Mouse (Mus musculus) B cell, adult 2 months (primary cell): Measurements from ENCODE around the gene Doc2a.

Experiments used
- DNase-seq, 2 experiments: peaks; one replicate each; pipeline ENCODE4 v3.0.0; 2022

Doc2a gene

GRCm38 (mm10) chr7:126847116-126847420 is at the start of gene Doc2a:
Gene Doc2a, plus strand, starts transcription at chr7:126847416.
- no peak for DNase-seq

- DNase-seq = peak in 1 of 2 experiments; percentile 72
Measured at GRCm38 (mm10) chr7:126798127-126799049, 48.8 kb upstream of the Doc2a start.

- DNase-seq = peak; percentile 92 to 94
Measured at GRCm38 (mm10) chr7:126799050-126799467, 48.2 kb upstream of the Doc2a start.

- no peak for DNase-seq
Measured at GRCm38 (mm10) chr7:126799468-126800268, 47.5 kb upstream of the Doc2a start.

- DNase-seq = no peak
Measured at GRCm38 (mm10) chr7:126800269-126801056, 46.8 kb upstream of the Doc2a start.

- no peak for DNase-seq
Measured at GRCm38 (mm10) chr7:126801057-126801422, 46.2 kb upstream of the Doc2a start.

GRCm38 (mm10) chr7:126802134-126802889 is 44.9 kb upstream of the Doc2a start:
- DNase-seq = no peak

GRCm38 (mm10) chr7:126803181-126803580 is 44.0 kb upstream of the Doc2a start:
- DNase-seq = no peak

- no peak for DNase-seq
Measured at GRCm38 (mm10) chr7:126803751-126804150, 43.5 kb upstream of the Doc2a start.

GRCm38 (mm10) chr7:126806956-126807355 is 40.3 kb upstream of the Doc2a start:
- DNase-seq = no peak

- no peak for DNase-seq
Measured at GRCm38 (mm10) chr7:126807405-126807804, 39.8 kb upstream of the Doc2a start.

- DNase-seq = peak; percentile 37 to 38
Measured at GRCm38 (mm10) chr7:126808703-126809455, 38.3 kb upstream of the Doc2a start.

GRCm38 (mm10) chr7:126809723-126810369 is 37.4 kb upstream of the Doc2a start:
- DNase-seq = no peak

GRCm38 (mm10) chr7:126815726-126816222 is 31.4 kb upstream of the Doc2a start:
- DNase-seq = no peak

- DNase-seq = no peak
Measured at GRCm38 (mm10) chr7:126816494-126816893, 30.7 kb upstream of the Doc2a start.

GRCm38 (mm10) chr7:126817595-126817994 is 29.6 kb upstream of the Doc2a start:
- DNase-seq = no peak

GRCm38 (mm10) chr7:126818818-126819217 is 28.4 kb upstream of the Doc2a start:
- DNase-seq = no peak

- peak; percentile 88 to 90 for DNase-seq
Measured at GRCm38 (mm10) chr7:126821835-126822511, 25.2 kb upstream of the Doc2a start.

GRCm38 (mm10) chr7:126822741-126823140 is 24.5 kb upstream of the Doc2a start:
- DNase-seq = no peak

- DNase-seq = no peak
Measured at GRCm38 (mm10) chr7:126823202-126823711, 24.0 kb upstream of the Doc2a start.
